Mouse (Mus musculus): Measurements from ENCODE around the gene St7l.

The St7l gene

GRCm38 (mm10) chr3:104896141-104896540, 32.3 kb downstream of the St7l start:
- in situ Hi-C loops (cut with MboI; ENCODE audit: low sequenced_read_pairs): no loop called here

GRCm38 (mm10) chr3:104901154-104901553, 37.3 kb downstream of the St7l start:
- in situ Hi-C loops (cut with MboI; ENCODE audit: low sequenced_read_pairs): no loop called here

GRCm38 (mm10) chr3:104905389-104905788, 41.6 kb downstream of the St7l start:
- in situ Hi-C loops (cut with MboI; ENCODE audit: low sequenced_read_pairs): no loop called here

- in situ Hi-C loops (cut with MboI; ENCODE audit: low sequenced_read_pairs): no loop called here
These were observed 42.2 kb downstream of the St7l start for GRCm38 (mm10) chr3:104906007-104906406.

- in situ Hi-C loops (cut with MboI; ENCODE audit: low sequenced_read_pairs): no loop called here
These were observed 45.4 kb downstream of the St7l start for GRCm38 (mm10) chr3:104909195-104909594.

- in situ Hi-C loops (cut with MboI; ENCODE audit: low sequenced_read_pairs): no loop called here
These were observed 51.2 kb downstream of the St7l start for GRCm38 (mm10) chr3:104914986-104915385.

GRCm38 (mm10) chr3:104929385-104929784, 65.6 kb downstream of the St7l start:
- in situ Hi-C loops (cut with MboI; ENCODE audit: low sequenced_read_pairs): no loop called here

GRCm38 (mm10) chr3:104937728-104938305, 74.0 kb downstream of the St7l start:
- in situ Hi-C loops (cut with MboI; ENCODE audit: low sequenced_read_pairs): no loop called here

GRCm38 (mm10) chr3:104938327-104938726, 74.5 kb downstream of the St7l start:
- in situ Hi-C loops (cut with MboI; ENCODE audit: low sequenced_read_pairs): no loop called here

- in situ Hi-C loops (cut with MboI; ENCODE audit: low sequenced_read_pairs): no loop called here
These were observed 76.9 kb downstream of the St7l start for GRCm38 (mm10) chr3:104940691-104941090.

GRCm38 (mm10) chr3:104942682-104943081, 78.9 kb downstream of the St7l start:
- in situ Hi-C loops (cut with MboI; ENCODE audit: low sequenced_read_pairs): no loop called here

GRCm38 (mm10) chr3:104943333-104943732, 79.5 kb downstream of the St7l start:
- in situ Hi-C loops (cut with MboI; ENCODE audit: low sequenced_read_pairs): no loop called here

GRCm38 (mm10) chr3:104944894-104945293, 81.1 kb downstream of the St7l start:
- in situ Hi-C loops (cut with MboI; ENCODE audit: low sequenced_read_pairs): no loop called here

- in situ Hi-C loops (cut with MboI; ENCODE audit: low sequenced_read_pairs): no loop called here
These were observed 87.1 kb downstream of the St7l start for GRCm38 (mm10) chr3:104950926-104951325.

- in situ Hi-C loops (cut with MboI; ENCODE audit: low sequenced_read_pairs): no loop called here
These were observed 89.3 kb downstream of the St7l start for GRCm38 (mm10) chr3:104952891-104953670.

- in situ Hi-C loops (cut with MboI; ENCODE audit: low sequenced_read_pairs): no loop called here
These were observed 90.3 kb downstream of the St7l start for GRCm38 (mm10) chr3:104954137-104954536.

GRCm38 (mm10) chr3:104954551-104954950, 90.7 kb downstream of the St7l start:
- in situ Hi-C loops (cut with MboI; ENCODE audit: low sequenced_read_pairs): no loop called here

- in situ Hi-C loops (cut with MboI; ENCODE audit: low sequenced_read_pairs): no loop called here
These were observed 92.4 kb downstream of the St7l start for GRCm38 (mm10) chr3:104956131-104956581.

- in situ Hi-C loops (cut with MboI; ENCODE audit: low sequenced_read_pairs): no loop called here
These were observed 96.5 kb downstream of the St7l start for GRCm38 (mm10) chr3:104960026-104961000.

- in situ Hi-C loops (cut with MboI; ENCODE audit: low sequenced_read_pairs): no loop called here
These were observed 97.6 kb downstream of the St7l start, which contains the start of gene Wnt2b for GRCm38 (mm10) chr3:104961066-104962059. Gene Wnt2b, minus strand, starts transcription at chr3:104961921.

Data from CH12F3 (cell line).